Mouse (Mus musculus): Measurements from ENCODE around the gene Eri2. TPM values are rescaled to one million over a fixed set of nuclear protein-coding genes. Genes with fewer than 3 reads are reported as not detected.

The Eri2 gene
- polyA plus RNA-seq, 1 experiment from 2014 or later: 12.0 TPM

DNA sequence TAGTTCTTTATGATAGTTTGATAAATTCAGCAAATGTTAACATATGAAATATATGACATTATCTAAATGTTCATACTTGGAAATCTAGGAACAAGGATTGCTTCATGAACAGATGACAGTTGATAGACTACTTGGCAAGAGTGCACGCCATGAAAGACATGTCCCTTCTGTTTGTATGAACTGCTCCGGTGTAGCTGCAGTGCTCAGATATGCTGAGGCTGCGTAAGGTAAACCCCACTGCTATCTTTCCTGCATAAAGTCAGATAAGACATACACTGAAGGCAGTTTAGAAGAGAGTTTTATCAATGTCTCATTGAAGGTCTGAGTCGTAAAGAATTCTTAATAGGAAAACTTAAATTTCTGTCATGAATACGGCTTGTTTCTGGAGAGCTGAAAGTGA is 8.9 kb downstream of the Eri2 start:
- WGBS: 78% methylated on average over 5 of the region's 5 CpGs
- no peak overlapping the region for H3K4me3 ChIP-seq
- H3K27me3 ChIP-seq: no peaks in the 10 kb centered on the region
- no peaks in the 10 kb centered on the region for H3K9me3 ChIP-seq (replicated peaks)
- H3K27ac ChIP-seq: no peak overlapping the region
- no peak overlapping the region for H3K9ac ChIP-seq
- no peak overlapping the region for H3K4me2 ChIP-seq
- H3K4me1 ChIP-seq (replicated peaks): no peaks in the 10 kb centered on the region
- ATAC-seq (replicated peaks; ENCODE audit: insufficient number of reproducible peaks, insufficient read depth, low FRiP score, low read depth): no peak
- peaks cover 54% of the 10 kb centered on the region for H3K36me3 ChIP-seq

DNA sequence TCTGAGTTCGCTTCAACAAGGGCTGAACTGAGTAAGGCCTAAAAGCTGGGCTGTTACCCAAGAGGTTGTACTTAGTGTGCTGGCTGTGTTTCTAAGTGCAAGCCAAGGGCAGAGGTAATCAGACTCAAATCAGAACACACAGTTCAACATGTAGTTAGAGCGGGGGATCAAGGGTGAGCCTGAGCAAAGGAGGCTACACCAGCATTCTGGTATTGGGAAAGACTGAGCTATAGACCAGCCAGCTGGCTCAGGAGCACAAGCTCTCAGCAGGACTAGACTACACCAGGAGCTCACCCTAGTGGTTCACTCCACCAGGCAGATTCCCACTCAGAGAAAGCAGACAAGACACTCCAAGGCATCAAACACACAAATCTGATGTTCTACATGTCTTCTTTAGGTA is 10.4 kb downstream of the Eri2 start:
- no peaks in the 10 kb centered on the region for H3K27me3 ChIP-seq
- H3K4me2 ChIP-seq: no peak overlapping the region
- no peak overlapping the region for H3K27ac ChIP-seq
- H3K36me3 ChIP-seq: peaks cover 40% of the 10 kb centered on the region
- no peaks in the 10 kb centered on the region for H3K4me1 ChIP-seq (replicated peaks)
- 93% methylated on average over 2 of the region's 2 CpGs for WGBS
- no peaks in the 10 kb centered on the region for H3K9me3 ChIP-seq (replicated peaks)
- no peak overlapping the region for H3K4me3 ChIP-seq
- no peak for ATAC-seq (replicated peaks; ENCODE audit: insufficient number of reproducible peaks, insufficient read depth, low FRiP score, low read depth)
- H3K9ac ChIP-seq: no peak overlapping the region

DNA sequence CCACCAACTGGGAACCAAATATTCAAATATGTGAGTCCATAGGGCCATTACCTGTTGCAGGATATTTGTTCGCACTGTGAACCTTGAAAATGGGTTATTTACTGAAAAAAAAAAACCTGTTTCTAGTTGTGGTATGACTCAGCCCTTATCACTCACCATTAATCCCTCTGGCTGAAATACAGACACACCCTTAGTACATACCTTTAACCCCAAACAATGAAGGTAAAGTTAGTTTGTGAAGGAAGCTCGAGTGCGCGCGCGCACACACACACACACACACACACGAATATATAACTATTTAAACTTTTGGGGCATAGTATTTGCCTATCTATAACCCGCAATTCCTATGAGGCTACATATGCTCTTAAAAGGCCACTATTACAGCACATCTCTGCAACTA is 24.0 kb downstream of the Eri2 start:
- H3K27ac ChIP-seq: no peak overlapping the region
- H3K4me3 ChIP-seq: no peak overlapping the region
- no peak for ATAC-seq (replicated peaks; ENCODE audit: insufficient number of reproducible peaks, insufficient read depth, low FRiP score, low read depth)
- H3K36me3 ChIP-seq: no peaks in the 10 kb centered on the region
- no peak overlapping the region for H3K4me2 ChIP-seq
- no peaks in the 10 kb centered on the region for H3K9me3 ChIP-seq (replicated peaks)
- 86% methylated on average over 8 of the region's 8 CpGs for WGBS
- no peaks in the 10 kb centered on the region for H3K27me3 ChIP-seq
- no peak overlapping the region for H3K9ac ChIP-seq
- H3K4me1 ChIP-seq (replicated peaks): no peaks in the 10 kb centered on the region

DNA sequence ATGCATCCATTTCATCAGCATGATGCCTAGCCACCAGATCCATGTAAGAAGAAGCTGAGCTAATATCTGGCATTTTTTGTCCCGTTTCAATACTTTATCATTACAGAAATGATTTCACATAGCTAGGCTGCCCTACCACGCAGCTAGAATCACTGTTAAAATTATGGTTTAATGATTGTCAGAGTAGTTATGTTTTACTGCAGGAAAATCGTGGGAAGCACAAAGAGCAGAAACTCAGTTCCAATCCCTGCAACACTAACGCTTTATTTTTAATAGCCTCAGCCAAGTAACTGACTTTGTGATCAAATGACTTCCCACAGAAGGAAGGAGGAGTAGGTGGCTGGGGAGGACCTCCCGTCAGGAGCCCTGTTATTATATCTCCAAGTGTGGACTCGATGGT is 26.9 kb downstream of the Eri2 start:
- H3K27me3 ChIP-seq: no peaks in the 10 kb centered on the region
- 72% methylated on average over 6 of the region's 6 CpGs for WGBS
- H3K4me1 ChIP-seq (replicated peaks): no peaks in the 10 kb centered on the region
- no peak overlapping the region for H3K27ac ChIP-seq
- ATAC-seq (replicated peaks; ENCODE audit: insufficient number of reproducible peaks, insufficient read depth, low FRiP score, low read depth): no peak
- no peaks in the 10 kb centered on the region for H3K9me3 ChIP-seq (replicated peaks)
- H3K36me3 ChIP-seq: no peaks in the 10 kb centered on the region
- H3K9ac ChIP-seq: no peak overlapping the region
- no peak overlapping the region for H3K4me2 ChIP-seq
- H3K4me3 ChIP-seq: no peak overlapping the region

DNA sequence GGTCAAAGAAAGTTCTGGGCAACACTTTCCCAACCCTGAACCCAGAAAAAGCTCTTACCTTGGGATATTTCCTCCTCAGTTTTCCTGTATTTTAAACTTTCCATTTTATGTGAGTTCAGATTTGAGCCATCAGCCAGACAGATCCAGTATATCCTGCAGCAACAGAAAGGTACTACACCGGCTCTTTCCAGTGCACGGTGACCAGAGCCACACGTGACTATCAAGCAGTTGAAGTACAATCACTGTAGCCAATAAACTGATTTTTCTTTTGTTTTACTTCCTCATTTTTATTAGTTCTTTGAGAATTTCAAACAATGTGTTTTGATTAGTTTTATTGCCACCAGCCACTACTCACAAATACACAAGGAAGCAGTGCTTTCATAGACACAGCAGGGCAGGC is 29.5 kb downstream of the Eri2 start:
- Histone ChIP-seq H3K9me3 (replicated peaks) (no peaks in the 10 kb centered on the region), H3K27ac (no peak overlapping the region), H3K4me1 (replicated peaks) (no peaks in the 10 kb centered on the region), H3K4me3 (no peak overlapping the region), H3K9ac (no peak overlapping the region), H3K27me3 (no peaks in the 10 kb centered on the region), H3K4me2 (no peak overlapping the region), H3K36me3 (no peaks in the 10 kb centered on the region)
- no peak for ATAC-seq (replicated peaks; ENCODE audit: insufficient number of reproducible peaks, insufficient read depth, low FRiP score, low read depth)
- WGBS: 87% methylated on average over 3 of the region's 3 CpGs

DNA sequence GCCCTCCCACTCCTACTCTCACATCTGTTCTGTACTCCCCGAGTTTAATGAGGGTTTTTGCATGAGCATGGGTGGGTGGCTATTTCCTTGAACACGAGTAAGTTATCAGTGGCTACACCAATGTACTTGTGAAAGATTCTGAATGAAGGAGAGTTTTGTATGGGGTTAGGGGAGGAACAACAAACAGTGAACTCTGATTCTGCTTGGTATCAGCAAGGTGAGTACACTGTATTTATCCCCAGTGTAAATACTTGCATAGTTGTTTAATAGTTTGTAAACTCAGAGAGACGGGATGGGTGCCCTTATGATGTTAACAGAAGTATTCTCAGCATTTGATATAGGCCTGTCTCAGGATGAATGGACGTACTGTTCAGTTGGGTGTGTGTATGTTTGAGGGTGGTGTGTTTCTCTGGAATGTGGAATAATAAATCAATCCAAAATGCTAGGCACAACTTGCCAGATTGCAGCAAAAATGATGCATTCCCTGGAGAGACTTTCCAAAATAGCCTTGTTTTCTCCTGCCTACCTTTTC is 31.6 kb downstream of the Eri2 start:
- H3K4me2 ChIP-seq: no peak overlapping the region
- H3K9me3 ChIP-seq (replicated peaks): no peaks in the 10 kb centered on the region
- H3K4me3 ChIP-seq: no peak overlapping the region
- H3K27me3 ChIP-seq: no peaks in the 10 kb centered on the region
- no peaks in the 10 kb centered on the region for H3K4me1 ChIP-seq (replicated peaks)
- no peak overlapping the region for H3K9ac ChIP-seq
- WGBS: 46% methylated on average over 4 of the region's 4 CpGs
- ATAC-seq (replicated peaks; ENCODE audit: insufficient number of reproducible peaks, insufficient read depth, low FRiP score, low read depth): no peak
- no peak overlapping the region for H3K27ac ChIP-seq
- no peaks in the 10 kb centered on the region for H3K36me3 ChIP-seq

DNA sequence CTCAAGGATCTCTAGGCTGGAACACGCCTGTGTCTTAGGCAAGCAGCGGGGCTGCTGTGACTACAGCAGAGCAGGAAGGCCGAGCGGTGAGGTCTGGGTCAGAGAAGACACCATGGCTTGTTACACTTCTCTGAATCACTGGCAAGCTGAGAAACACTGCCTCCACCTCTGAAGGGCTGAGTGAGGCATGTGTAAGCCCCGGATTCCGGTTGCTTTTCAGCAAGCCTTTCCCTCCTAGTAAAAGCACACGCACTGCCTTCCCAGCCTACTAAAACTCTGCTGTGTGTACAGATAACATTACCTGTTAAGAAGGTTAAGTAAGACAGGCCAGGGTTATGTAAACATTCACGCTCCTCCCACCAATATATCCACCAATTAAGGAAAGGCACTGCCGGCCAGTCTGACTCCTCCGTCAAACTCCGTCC is 33.3 kb downstream of the Eri2 start, which contains the start of gene Acsm3:
TSS of gene Acsm3 (plus strand) at position 397 of the 425 bp plus-strand sequence.
- Histone ChIP-seq H3K27me3 (no peaks in the 10 kb centered on the region), H3K4me2 (no peak within 1 kb of the TSS), H3K4me1 (replicated peaks) (no peaks in the 10 kb centered on the region), H3K27ac (no peak within 1 kb of the TSS), H3K36me3 (no peaks in the 10 kb centered on the region), H3K4me3 (no peak within 1 kb of the TSS), H3K9me3 (replicated peaks) (no peaks in the 10 kb centered on the region), H3K9ac (no peak within 1 kb of the TSS)
- no peak for ATAC-seq (replicated peaks; ENCODE audit: insufficient number of reproducible peaks, insufficient read depth, low FRiP score, low read depth)
- WGBS: 61% methylated on average over 11 of the region's 11 CpGs

DNA sequence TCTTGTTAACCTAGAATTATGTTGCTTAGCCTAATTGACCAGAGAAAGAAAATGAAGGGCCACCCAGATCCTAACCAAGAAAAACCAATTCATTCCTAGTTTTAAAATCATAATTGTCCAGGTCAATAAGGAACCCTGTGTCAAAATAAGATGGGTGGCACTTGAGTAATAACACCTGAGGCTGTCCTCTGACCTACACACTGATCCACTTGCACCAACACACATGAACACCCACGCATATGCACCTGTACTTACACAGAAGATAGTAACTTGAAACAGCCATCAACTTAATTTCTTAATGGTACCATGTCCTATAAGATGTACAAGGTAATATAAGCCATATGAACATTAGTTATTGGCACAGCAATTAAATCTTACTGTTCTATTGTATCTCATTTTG is 40.2 kb downstream of the Eri2 start:
- no peak for ATAC-seq (replicated peaks; ENCODE audit: insufficient number of reproducible peaks, insufficient read depth, low FRiP score, low read depth)
- Histone ChIP-seq H3K27ac (no peak overlapping the region), H3K4me3 (no peak overlapping the region), H3K4me2 (no peak overlapping the region), H3K4me1 (replicated peaks) (no peaks in the 10 kb centered on the region), H3K27me3 (no peaks in the 10 kb centered on the region), H3K36me3 (no peaks in the 10 kb centered on the region), H3K9ac (no peak overlapping the region), H3K9me3 (replicated peaks) (no peaks in the 10 kb centered on the region)
- 78% methylated on average over 1 of the region's 1 CpGs for WGBS

DNA sequence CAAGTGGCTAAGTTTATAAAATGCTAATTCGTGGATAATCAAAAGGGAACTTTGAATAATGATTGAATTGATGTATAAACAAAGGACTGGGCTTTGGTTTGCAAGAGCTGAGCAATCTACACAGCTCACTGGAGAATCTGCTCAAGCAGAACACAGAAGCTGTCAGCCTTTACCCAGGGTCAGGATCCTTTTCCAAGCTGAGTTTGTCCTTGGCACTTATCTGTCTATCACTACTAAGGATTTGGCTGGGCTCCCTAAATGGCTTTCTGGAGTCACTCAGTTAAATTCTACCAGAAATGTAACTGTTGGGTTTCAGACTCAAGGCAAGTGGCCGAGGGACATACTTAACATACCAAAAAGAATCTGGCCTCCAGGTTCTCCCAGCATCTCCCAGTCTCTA is 43.9 kb downstream of the Eri2 start:
- Histone ChIP-seq H3K9ac (no peak overlapping the region), H3K27me3 (no peaks in the 10 kb centered on the region), H3K36me3 (no peaks in the 10 kb centered on the region), H3K4me3 (no peak overlapping the region), H3K4me2 (no peak overlapping the region), H3K27ac (no peak overlapping the region), H3K4me1 (replicated peaks) (no peaks in the 10 kb centered on the region), H3K9me3 (replicated peaks) (no peaks in the 10 kb centered on the region)
- no peak for ATAC-seq (replicated peaks; ENCODE audit: insufficient number of reproducible peaks, insufficient read depth, low FRiP score, low read depth)
- 37% methylated on average over 2 of the region's 2 CpGs for WGBS

DNA sequence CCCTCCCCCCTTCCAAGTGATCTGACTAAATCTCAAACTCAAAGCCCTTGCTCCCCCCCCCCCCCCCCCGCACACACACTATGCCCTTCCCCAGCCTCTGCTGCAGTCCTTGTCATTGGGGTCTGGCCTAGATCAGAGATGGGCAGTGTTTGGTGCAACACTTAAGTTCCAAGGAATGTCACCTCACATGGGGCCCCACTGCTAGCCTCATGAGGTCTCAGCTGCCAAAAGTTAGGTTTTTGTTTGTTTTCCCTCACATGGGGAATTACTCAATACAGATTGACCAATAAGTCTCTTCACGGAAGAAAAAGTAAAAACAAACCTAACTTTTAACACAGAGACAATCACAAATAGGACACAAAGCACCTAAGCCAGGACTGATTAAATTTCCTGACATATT is 45.1 kb downstream of the Eri2 start:
- 73% methylated on average over 1 of the region's 2 CpGs for WGBS
- no peak overlapping the region for H3K4me2 ChIP-seq
- H3K27ac ChIP-seq: no peak overlapping the region
- no peaks in the 10 kb centered on the region; the same call in 1 of the 2 replicates for H3K27me3 ChIP-seq
- peaks cover 6% of the 10 kb centered on the region for H3K4me1 ChIP-seq (replicated peaks)
- H3K9ac ChIP-seq: no peak overlapping the region
- H3K36me3 ChIP-seq: no peaks in the 10 kb centered on the region
- no peak overlapping the region for H3K4me3 ChIP-seq
- H3K9me3 ChIP-seq (replicated peaks): no peaks in the 10 kb centered on the region
- ATAC-seq (replicated peaks; ENCODE audit: insufficient number of reproducible peaks, insufficient read depth, low FRiP score, low read depth): no peak

DNA sequence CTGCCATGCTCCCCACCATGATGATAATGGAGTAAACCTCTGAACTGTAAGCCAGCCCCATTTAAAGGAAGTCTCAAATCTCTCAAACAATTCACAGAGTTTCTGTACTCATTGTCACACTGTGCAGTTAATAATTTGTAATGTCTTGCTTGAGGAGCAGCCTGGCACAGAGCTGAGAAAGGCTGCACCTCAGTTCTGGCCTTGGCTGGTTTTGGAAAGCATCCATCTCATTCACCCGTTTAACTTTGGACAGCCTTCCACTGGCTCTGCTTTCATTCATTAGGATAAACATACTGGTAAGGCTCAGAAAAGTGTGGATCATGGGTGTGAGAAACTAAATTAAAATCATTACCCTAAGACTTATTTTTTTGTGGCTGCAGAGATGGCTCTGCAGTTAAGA is 48.0 kb downstream of the Eri2 start:
- no peaks in the 10 kb centered on the region for H3K9me3 ChIP-seq (replicated peaks)
- H3K4me3 ChIP-seq: no peak overlapping the region
- WGBS: 70% methylated on average over 1 of the region's 1 CpGs
- peaks cover 6% of the 10 kb centered on the region for H3K4me1 ChIP-seq (replicated peaks)
- H3K36me3 ChIP-seq: no peaks in the 10 kb centered on the region
- H3K27ac ChIP-seq: no peak overlapping the region
- no peak overlapping the region for H3K9ac ChIP-seq
- peaks cover 4% of the 10 kb centered on the region for H3K27me3 ChIP-seq
- no peak for ATAC-seq (replicated peaks; ENCODE audit: insufficient number of reproducible peaks, insufficient read depth, low FRiP score, low read depth)
- no peak overlapping the region for H3K4me2 ChIP-seq

DNA sequence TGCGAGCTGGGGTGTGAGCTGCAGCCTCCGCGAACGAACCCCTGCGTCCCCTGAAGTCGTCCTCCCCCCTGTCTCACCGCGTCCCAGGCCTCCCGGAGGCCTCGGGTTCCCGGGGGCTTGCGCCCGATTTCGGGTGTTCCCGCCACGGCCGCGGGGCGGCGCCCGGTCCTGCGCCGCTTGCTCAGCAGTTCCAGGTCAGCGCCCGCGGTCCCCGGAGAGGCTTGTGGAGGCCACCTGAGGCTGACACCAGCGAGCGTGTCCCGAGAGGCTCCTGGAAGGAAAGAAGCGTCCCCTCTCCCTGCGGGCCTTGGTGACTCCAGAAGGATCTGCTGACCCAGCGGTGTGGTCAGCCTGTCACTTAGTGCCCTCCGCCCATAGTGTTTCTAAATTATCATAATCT is 49.5 kb downstream of the Eri2 start:
- H3K9ac ChIP-seq: no peak overlapping the region
- H3K4me2 ChIP-seq: peak overlapping the region; percentile 53
- H3K4me1 ChIP-seq (replicated peaks): peaks cover 6% of the 10 kb centered on the region
- WGBS: 9% methylated on average over 34 of the region's 34 CpGs
- no peak for ATAC-seq (replicated peaks; ENCODE audit: insufficient number of reproducible peaks, insufficient read depth, low FRiP score, low read depth)
- peaks cover 4% of the 10 kb centered on the region for H3K27me3 ChIP-seq
- H3K9me3 ChIP-seq (replicated peaks): no peaks in the 10 kb centered on the region
- H3K27ac ChIP-seq: no peak overlapping the region
- peak overlapping the region; percentile 20 for H3K4me3 ChIP-seq
- H3K36me3 ChIP-seq: no peaks in the 10 kb centered on the region

Data from heart, embryonic 15.5 days (tissue).